Mouse (Mus musculus) myocyte (in vitro differentiated cells): ENCODE measurements at regions not wholly inside any gene's neighbourhood (a gene's known extent, or its start where the extent isn't known, plus 50 kb on each side); places are given as distances from the start of the nearest gene placed in this dataset.

Experiments used
- E2F4 ChIP-seq: IDR thresholded peaks from one replicate; pipeline ENCODE4 v1.6.1; 2011; ENCODE audit warnings: mild to moderate bottlenecking, control low read depth, moderate library complexity; ENCODE audit not compliant: insufficient read depth
- MAX ChIP-seq: IDR thresholded peaks from one replicate; pipeline ENCODE4 v1.6.1; 2011; ENCODE audit warnings: low read depth, mild to moderate bottlenecking, control low read depth
- MYOD1 ChIP-seq, 3 experiments: IDR thresholded peaks; one replicate each; pipeline ENCODE4 v1.6.1; 2011; ENCODE audit warnings: control low read depth in 2 of 3, low read depth in 2 of 3, mild to moderate bottlenecking in 2 of 3, moderate library complexity in 1 of 3; ENCODE audit not compliant: insufficient read length in 2 of 3, control insufficient read depth in 1 of 3
- POLR2A ChIP-seq: IDR thresholded peaks from one replicate; pipeline ENCODE4 v1.6.1; 2011; ENCODE audit warnings: low read depth, mild to moderate bottlenecking, control low read depth, moderate library complexity; ENCODE audit not compliant: insufficient read length
- TCF12 ChIP-seq: IDR thresholded peaks from one replicate; pipeline ENCODE4 v1.6.1; 2011; ENCODE audit warnings: mild to moderate bottlenecking, control low read depth; ENCODE audit not compliant: poor library complexity, insufficient read depth, severe bottlenecking
- TCF3 ChIP-seq: IDR thresholded peaks from one replicate; pipeline ENCODE4 v1.6.1; 2011; ENCODE audit warnings: low read depth, control low read depth; ENCODE audit not compliant: insufficient read length
- USF1 ChIP-seq: IDR thresholded peaks from one replicate; pipeline ENCODE4 v1.6.1; 2011; ENCODE audit warnings: low read depth, mild to moderate bottlenecking, control low read depth, moderate library complexity

- TF ChIP-seq E2F4, result no peak
- no peak for TF ChIP-seq USF1
- no peak for TF ChIP-seq TCF12
- TF ChIP-seq MAX, result no peak
- TF ChIP-seq POLR2A, result no peak
- TF ChIP-seq MYOD1 (IDR thresholded peaks at IDR 0.05; ENCODE audit: control insufficient read depth in 1 of 3, insufficient read length in 2 of 3, low read depth in 2 of 3), result no peak
- TF ChIP-seq TCF3, result no peak
These were observed 629.1 kb upstream of the Pitx2 start for GRCm38 (mm10) chr3:128570551-128570950.
